13 mouse cellular contexts compared by ENCODE assay signal in the genomic region with DNA sequence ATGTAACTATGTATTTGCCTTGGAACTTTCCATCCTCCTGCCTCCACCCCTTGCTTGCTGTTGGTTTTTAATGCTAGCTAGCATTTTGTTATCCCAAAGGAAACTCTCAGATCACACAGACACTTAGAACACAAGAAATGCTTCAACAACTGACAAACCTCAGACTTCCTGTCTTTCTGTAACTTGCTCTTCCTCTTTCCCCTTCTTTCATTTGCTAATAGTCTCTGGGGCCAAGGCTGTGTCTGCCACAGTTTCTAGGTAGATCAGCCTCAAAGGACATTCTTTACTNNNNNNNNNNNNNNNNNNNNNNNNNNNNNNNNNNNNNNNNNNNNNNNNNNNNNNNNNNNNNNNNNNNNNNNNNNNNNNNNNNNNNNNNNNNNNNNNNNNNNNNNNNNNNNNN. TPM values are rescaled to one million over a fixed set of nuclear protein-coding genes. Genes with fewer than 3 reads are reported as not detected.
DNase-seq lines count a peak whose midpoint lies in the region; ATAC-seq lines count a peak whose summit lies in the region.
"Had no signal": no experiment of that assay in that cellular context is flagged by ENCODE, and none has a peak within 500 bp of the region (broad histone marks: within the 10 kb centered on the region; RNA-seq: fewer than 3 reads in every experiment).

No protein-coding gene starts in this region.

- no peak overlapping the region for H3K4me3 ChIP-seq in heart, embryonic 16.5 days (ENCODE audit: low read length)
- no peak overlapping the region for H3K4me3 ChIP-seq in liver, embryonic 16.5 days (ENCODE audit: low read depth, low read length)
- H3K4me3 ChIP-seq: erythroblast, embryonic 14.5 days had no signal

- no peaks in the 10 kb centered on the region for H3K36me3 ChIP-seq in heart, embryonic 16.5 days (ENCODE audit: control insufficient read depth, insufficient read depth)
- H3K36me3 ChIP-seq in liver, embryonic 16.5 days (ENCODE audit: control insufficient read depth, insufficient read depth): no peaks in the 10 kb centered on the region

- H3K4me1 ChIP-seq in heart, embryonic 16.5 days (ENCODE audit: control insufficient read depth, insufficient read depth, low read length): peaks cover 9% of the 10 kb centered on the region
- H3K4me1 ChIP-seq in liver, embryonic 16.5 days (ENCODE audit: control insufficient read depth, low read depth, low read length): peaks cover 7% of the 10 kb centered on the region

- H3K4me2 ChIP-seq in heart, embryonic 16.5 days (ENCODE audit: low read depth, low read length): no peak overlapping the region
- no peak overlapping the region for H3K4me2 ChIP-seq in liver, embryonic 16.5 days (ENCODE audit: low read depth, low read length)
- H3K4me2 ChIP-seq: hindbrain, embryonic 14.5 days had no signal

- peak overlapping the region; percentile 46 for H3K27ac ChIP-seq in heart, embryonic 16.5 days (ENCODE audit: low read length)
- H3K27ac ChIP-seq in liver, embryonic 16.5 days (ENCODE audit: low read length): peak overlapping the region; percentile 74
- H3K27ac ChIP-seq: hindbrain, embryonic 14.5 days; liver, embryonic 14.5 days had no signal

- H3K9ac ChIP-seq in heart, embryonic 16.5 days (ENCODE audit: low read length): no peak overlapping the region
- no peak overlapping the region for H3K9ac ChIP-seq in liver, embryonic 16.5 days (ENCODE audit: low read depth, low read length)
- H3K9ac ChIP-seq: hindbrain, embryonic 14.5 days; liver, embryonic 14.5 days had no signal

- no peaks in the 10 kb centered on the region; the same call in 1 of the 2 replicates for H3K9me3 ChIP-seq in heart, embryonic 16.5 days (replicated peaks; ENCODE audit: control insufficient read depth, low read length)
- H3K9me3 ChIP-seq in liver, embryonic 16.5 days (replicated peaks; ENCODE audit: control insufficient read depth, low read length): no peaks in the 10 kb centered on the region

- H3K27me3 ChIP-seq in heart, embryonic 16.5 days (ENCODE audit: control insufficient read depth, insufficient read depth, low read length): no peaks in the 10 kb centered on the region
- no peaks in the 10 kb centered on the region for H3K27me3 ChIP-seq in liver, embryonic 16.5 days (ENCODE audit: control insufficient read depth, insufficient read depth, low read depth, low read length)

- peak; percentile 35; the same call in 1 of the 2 replicates for ATAC-seq in heart, embryonic 16.5 days (replicated peaks; ENCODE audit: extremely low read depth, insufficient read depth, low FRiP score)
- 0 out of 2 replicates have a peak, but pooled peaks have one; percentile 4 for ATAC-seq in liver, embryonic 16.5 days (ENCODE audit: low read depth)

- DNase-seq in heart, postnatal 14 days: no peak
- peak; percentile 43 for DNase-seq in A20 (ENCODE audit: low read depth, low spot score)
- peak; percentile 39 for DNase-seq in T-cell, adult 2 months (ENCODE audit: low spot score)
- no peak for DNase-seq in cerebellum, adult 9-11 months
- no peak for DNase-seq in ovary, adult 18-20 months (ENCODE audit: low spot score)
- no peak for DNase-seq in adrenal gland, postnatal 14 days
- DNase-seq: kidney, postnatal 10 days; midbrain, embryonic 14.5 days had no signal

- intact Hi-C loops in heart, postnatal 14 days (cut with DNase I): no loop called here

RNA-seq across cellular contexts. Expression of a gene that starts 21.2 kb away (rescaled TPM):
- polyA plus RNA-seq in heart, embryonic 16.5 days (2015; fragmentation: Nextera tagmentation; extraction: Ambion mirVana): 3.2 and 3.6 TPM in 2 replicates
- total RNA-seq in heart, postnatal 14 days (2021): 10 to 100 TPM; 14.3 to 17.1 TPM
- polyA plus RNA-seq in liver, embryonic 16.5 days (2015; fragmentation: Nextera tagmentation; extraction: Ambion mirVana): 4.2 and 5.7 TPM in 2 replicates
- 28.6 and 32.6 TPM in 2 replicates for total RNA-seq in adrenal gland, postnatal 14 days (2021)

Comparison
In these comparisons a context has a peak if more than half of its experiments do, and no peak if none do; other contexts are left out.
1. DNase-seq: peak in A20 (single experiment) and T-cell, adult 2 months (single experiment); none in heart, postnatal 14 days (0 of 2), cerebellum, adult 9-11 months (single experiment), ovary, adult 18-20 months (single experiment) and adrenal gland, postnatal 14 days (single experiment).